Mouse (Mus musculus) urinary bladder, postnatal 10 days (tissue): Measurements from ENCODE around the gene Rdh13.

Source experiments
- DNase-seq: peaks from one replicate; pipeline ENCODE4 v3.0.0; 2022; ENCODE audit warnings: low spot score

The Rdh13 gene

GRCm38 (mm10) chr7:4445216-4445791 is at the start of gene Rdh13:
TSS of gene Rdh13 (minus strand) at chr7:4445649.
- peak; percentile 40 for DNase-seq

GRCm38 (mm10) chr7:4493991-4494390 is 48.5 kb upstream of the Rdh13 start:
- no peak for DNase-seq

- DNase-seq: no peak
These were observed 47.1 kb upstream of the Rdh13 start for GRCm38 (mm10) chr7:4492284-4493224.

- no peak for DNase-seq
These were observed 45.9 kb upstream of the Rdh13 start for GRCm38 (mm10) chr7:4491308-4491707.

- DNase-seq: no peak
These were observed 36.8 kb upstream of the Rdh13 start for GRCm38 (mm10) chr7:4482281-4482680.

GRCm38 (mm10) chr7:4479674-4480073 is 34.2 kb upstream of the Rdh13 start:
- DNase-seq: no peak

GRCm38 (mm10) chr7:4478796-4479291 is 33.4 kb upstream of the Rdh13 start:
- no peak for DNase-seq

GRCm38 (mm10) chr7:4478021-4478795 is 32.8 kb upstream of the Rdh13 start:
- DNase-seq: no peak

- DNase-seq: no peak
These were observed 28.5 kb upstream of the Rdh13 start for GRCm38 (mm10) chr7:4473940-4474339.

GRCm38 (mm10) chr7:4471179-4471555 is 25.7 kb upstream of the Rdh13 start:
- peak; percentile 57 for DNase-seq

GRCm38 (mm10) chr7:4470275-4471178 is 25.1 kb upstream of the Rdh13 start:
- no peak for DNase-seq

GRCm38 (mm10) chr7:4467801-4468200 is 22.4 kb upstream of the Rdh13 start:
- no peak for DNase-seq

GRCm38 (mm10) chr7:4464194-4464824 is 18.9 kb upstream of the Rdh13 start:
- DNase-seq: no peak

GRCm38 (mm10) chr7:4460576-4461434 is 15.4 kb upstream of the Rdh13 start, which contains the start of gene Eps8l1:
TSS of gene Eps8l1 (plus strand) at chr7:4460674.
- no peak for DNase-seq

- DNase-seq: no peak
These were observed 7.2 kb upstream of the Rdh13 start for GRCm38 (mm10) chr7:4452644-4453043.

- no peak for DNase-seq
These were observed 3.8 kb upstream of the Rdh13 start for GRCm38 (mm10) chr7:4449211-4449610.

GRCm38 (mm10) chr7:4448439-4448838 is 3.0 kb upstream of the Rdh13 start:
- no peak for DNase-seq

GRCm38 (mm10) chr7:4447138-4447537 is 1.7 kb upstream of the Rdh13 start:
- no peak for DNase-seq

- DNase-seq: no peak
These were observed 4.9 kb downstream of the Rdh13 start for GRCm38 (mm10) chr7:4440549-4440948.

GRCm38 (mm10) chr7:4437721-4438120 is 7.7 kb downstream of the Rdh13 start:
- no peak for DNase-seq
